Mouse (Mus musculus): ENCODE results near the gene Ets2.

DNA sequence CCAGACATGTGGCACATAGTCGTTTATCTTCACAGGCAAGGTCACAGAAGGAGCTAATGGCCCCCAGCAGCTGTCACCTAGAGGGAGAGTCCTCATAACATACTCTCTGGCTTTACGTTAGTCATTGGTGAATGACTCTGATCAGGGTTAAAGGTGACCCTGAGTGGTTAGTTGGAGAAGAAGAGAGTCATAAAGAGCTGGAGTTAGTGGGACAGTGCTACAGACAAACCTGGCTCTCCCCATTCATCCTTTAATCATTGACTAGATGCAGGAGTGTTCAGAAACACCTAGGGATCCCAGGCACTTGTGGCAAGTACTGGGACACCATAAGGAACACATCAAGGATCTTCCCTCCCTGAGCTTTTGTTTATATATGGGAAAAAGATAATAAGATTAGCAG is 16.1 kb upstream of the Ets2 start:
- TF ChIP-seq TAL1 (IDR thresholded peaks at IDR 0.05; ENCODE audit: low read length) = no peak
- TF ChIP-seq GATA1 (IDR thresholded peaks at IDR 0.05; ENCODE audit: low read length) = no peak
